Mouse (Mus musculus) testis, adult 2 months (tissue): ENCODE measurements around the gene Ccr6.

ENCODE experiments used
- CTCF ChIP-seq: fragments of 200-500 bp; IDR thresholded peaks from 2 replicates; pipeline ENCODE4 v1.5.1; 2012; ENCODE audit warnings: low read depth, mild to moderate bottlenecking, inconsistent platforms, low read length, moderate library complexity; ENCODE audit not compliant: control insufficient read depth, insufficient read depth, insufficient replicate concordance
- POLR2A ChIP-seq: fragments of 200-500 bp; IDR thresholded peaks from 2 replicates; pipeline ENCODE4 v1.6.1; 2012; ENCODE audit warnings: low read depth, mild to moderate bottlenecking, inconsistent platforms, low read length, moderate library complexity; ENCODE audit not compliant: control insufficient read depth

GRCm38 (mm10) chr17:8203487-8203886, 32.4 kb upstream of the Ccr6 start:
- TF ChIP-seq CTCF = no peak
- TF ChIP-seq POLR2A = no peak
